Mouse (Mus musculus) forebrain, embryonic 11.5 days (tissue): ENCODE measurements around the gene Tsga10. TPM values are rescaled to one million over a fixed set of nuclear protein-coding genes. Genes with fewer than 3 reads are reported as not detected.

Experiments used
- ATAC-seq: fragments of 200-750 bp; cut with Nextera tagmentation; replicated peaks from 2 replicates; pipeline ENCODE4 v1.8.0; 2017; ENCODE audit warnings: moderate TSS enrichment; ENCODE audit not compliant: low FRiP score
- DNase-seq: peaks from one replicate; pipeline ENCODE4 v3.0.0-alpha.2; 2017; ENCODE audit warnings: low spot score
- H3K27ac ChIP-seq: fragments of 300-500 bp; sonication (generic); 2 replicates; pipeline ENCODE4 v1.5.1; 2014; ENCODE audit warnings: low read depth, low read length
- H3K27me3 ChIP-seq: fragments of 300-500 bp; sonication (generic); 2 replicates; pipeline ENCODE4 v1.6.1; 2014; ENCODE audit warnings: mild to moderate bottlenecking, low read length, mixed read lengths; ENCODE audit not compliant: control insufficient read depth, insufficient read depth
- H3K36me3 ChIP-seq: fragments of 300-500 bp; sonication (generic); 2 replicates; pipeline ENCODE4 v1.6.1; 2014; ENCODE audit warnings: mild to moderate bottlenecking, low read length, moderate library complexity, mixed read lengths; ENCODE audit not compliant: control insufficient read depth, insufficient read depth
- H3K4me1 ChIP-seq: fragments of 300-500 bp; sonication (generic); replicated peaks from 2 replicates; pipeline ENCODE4 v1.6.1; 2014; ENCODE audit warnings: low read length, mixed read lengths; ENCODE audit not compliant: control insufficient read depth, insufficient read depth
- H3K4me2 ChIP-seq: fragments of 300-500 bp; sonication (generic); 2 replicates; pipeline ENCODE4 v1.6.1; 2014; ENCODE audit warnings: low read depth, mild to moderate bottlenecking, low read length, moderate library complexity, mixed read lengths; ENCODE audit not compliant: severe bottlenecking
- H3K4me3 ChIP-seq: fragments of 300-500 bp; sonication (generic); 2 replicates; pipeline ENCODE4 v1.5.1; 2014; ENCODE audit warnings: low read depth, low read length
- H3K9ac ChIP-seq: fragments of 300-500 bp; sonication (generic); 2 replicates; pipeline ENCODE4 v1.6.1; 2014; ENCODE audit warnings: low read length
- H3K9me3 ChIP-seq: fragments of 300-500 bp; sonication (generic); 2 replicates; pipeline ENCODE4 v1.6.1; 2016; ENCODE audit warnings: low read length, mixed read lengths; ENCODE audit not compliant: control insufficient read depth
- WGBS: fragments of 180-500 bp; shearing (Covaris S2); extraction: QIAGEN DNeasy Blood & Tissue Kit; methylation state at CpG from one replicate; pipeline ENCODE4 v1.1.7; 2014; 5-methylcytosine and 5-hydroxymethylcytosine counted together
- polyA plus RNA-seq: library from polyadenylated mRNA; unstranded; fragments of >200 nt; fragmentation: Nextera tagmentation; extraction: Ambion mirVana; gene quantifications from 2 replicates; pipeline ENCODE4 v1.2.1, GENCODE M21; 2014

Tsga10 gene
- polyA plus RNA-seq, 1 experiment from 2014 or later: 14.2 TPM

DNA sequence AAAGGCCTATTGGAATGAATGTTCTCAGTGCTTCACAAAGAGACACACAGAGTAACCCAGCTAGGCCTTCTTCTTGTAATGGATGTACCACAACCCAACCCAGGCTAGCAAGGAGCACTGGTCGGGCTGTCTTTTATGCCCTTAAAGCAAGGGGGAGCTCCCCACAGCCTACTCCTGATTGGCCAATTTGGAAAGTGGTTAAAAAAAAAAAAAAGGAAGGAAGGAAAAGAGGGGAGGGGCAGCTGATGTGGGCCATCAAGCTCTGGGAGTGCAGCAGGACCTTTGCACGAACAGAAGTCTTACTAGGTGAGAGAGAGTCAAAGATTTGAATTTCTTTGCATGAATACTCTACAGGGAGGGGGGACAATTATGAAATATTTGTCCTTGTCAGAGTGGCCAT lies 127.3 kb downstream of the Tsga10 start:
- DNase-seq (no peak), ATAC-seq (no peak)
- Histone ChIP-seq H3K9ac (no peak overlapping the region), H3K27ac (no peak overlapping the region), H3K27me3 (no peaks in the 10 kb centered on the region), H3K4me1 (no peaks in the 10 kb centered on the region), H3K36me3 (no peaks in the 10 kb centered on the region), H3K9me3 (no peaks in the 10 kb centered on the region), H3K4me3 (no peak overlapping the region), H3K4me2 (no peak overlapping the region)
- WGBS: 70% methylated on average over 2 of the region's 2 CpGs

- H3K9ac ChIP-seq: no peak overlapping the region
- no peaks in the 10 kb centered on the region for H3K27me3 ChIP-seq
- H3K27ac ChIP-seq: no peak overlapping the region
- H3K4me2 ChIP-seq: no peak overlapping the region
- ATAC-seq (no peak), DNase-seq (no peak)
- no peak overlapping the region for H3K4me3 ChIP-seq
- H3K9me3 ChIP-seq: no peaks in the 10 kb centered on the region
- H3K4me1 ChIP-seq: no peaks in the 10 kb centered on the region
- H3K36me3 ChIP-seq: no peaks in the 10 kb centered on the region
- 85% methylated on average over 4 of the region's 4 CpGs for WGBS
These were observed 129.2 kb downstream of the Tsga10 start for GRCm38 (mm10) chr1:37737045-37737444.

DNA sequence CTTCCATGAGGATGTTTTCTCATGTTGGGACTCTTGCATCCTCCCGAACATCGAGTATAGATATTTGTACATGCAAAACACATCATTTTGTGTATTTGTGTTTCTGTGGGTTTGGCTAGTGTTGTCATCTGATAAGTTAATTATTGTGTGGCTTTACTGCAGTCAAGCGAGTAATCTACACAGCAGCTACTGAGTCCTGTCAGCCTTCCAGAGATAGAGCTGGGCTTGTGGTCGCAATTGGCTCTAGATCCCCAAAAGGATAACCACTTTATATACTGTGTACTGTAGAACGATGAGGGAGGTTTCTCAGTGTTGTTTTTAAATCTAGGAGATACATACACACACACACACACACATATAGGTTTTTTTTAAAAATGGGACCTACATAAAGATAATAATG lies 130.3 kb downstream of the Tsga10 start:
- ATAC-seq (no peak), DNase-seq (no peak)
- Histone ChIP-seq H3K4me1 (no peaks in the 10 kb centered on the region), H3K27ac (no peak overlapping the region), H3K9me3 (no peaks in the 10 kb centered on the region), H3K36me3 (no peaks in the 10 kb centered on the region), H3K27me3 (no peaks in the 10 kb centered on the region), H3K4me3 (no peak overlapping the region), H3K9ac (no peak overlapping the region), H3K4me2 (no peak overlapping the region)
- WGBS: 94% methylated on average over 5 of the region's 5 CpGs

DNA sequence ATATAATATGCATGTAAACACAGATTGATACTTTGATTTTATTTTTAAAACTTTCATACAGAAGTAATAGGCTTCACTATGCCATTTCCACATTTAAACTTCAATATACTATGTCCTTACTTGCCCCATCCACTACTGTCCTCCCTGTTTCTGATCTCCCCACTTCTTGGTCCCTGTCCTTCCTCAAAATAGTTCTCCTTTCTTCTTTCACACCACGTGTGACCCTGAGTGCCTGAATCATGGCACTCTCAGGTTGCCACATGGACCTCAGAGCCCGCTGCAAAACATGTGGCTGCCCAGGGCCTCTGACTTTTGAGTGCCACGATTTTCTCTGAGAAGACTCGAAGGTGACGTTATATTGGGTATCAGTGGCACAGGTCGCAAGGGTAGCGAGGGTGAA lies 131.4 kb downstream of the Tsga10 start:
- Histone ChIP-seq H3K9ac (no peak overlapping the region), H3K36me3 (no peaks in the 10 kb centered on the region), H3K4me3 (no peak overlapping the region), H3K9me3 (no peaks in the 10 kb centered on the region), H3K27ac (no peak overlapping the region), H3K27me3 (no peaks in the 10 kb centered on the region), H3K4me1 (no peaks in the 10 kb centered on the region), H3K4me2 (no peak overlapping the region)
- 76% methylated on average over 7 of the region's 7 CpGs for WGBS
- no peak for DNase-seq
- ATAC-seq: no peak

DNA sequence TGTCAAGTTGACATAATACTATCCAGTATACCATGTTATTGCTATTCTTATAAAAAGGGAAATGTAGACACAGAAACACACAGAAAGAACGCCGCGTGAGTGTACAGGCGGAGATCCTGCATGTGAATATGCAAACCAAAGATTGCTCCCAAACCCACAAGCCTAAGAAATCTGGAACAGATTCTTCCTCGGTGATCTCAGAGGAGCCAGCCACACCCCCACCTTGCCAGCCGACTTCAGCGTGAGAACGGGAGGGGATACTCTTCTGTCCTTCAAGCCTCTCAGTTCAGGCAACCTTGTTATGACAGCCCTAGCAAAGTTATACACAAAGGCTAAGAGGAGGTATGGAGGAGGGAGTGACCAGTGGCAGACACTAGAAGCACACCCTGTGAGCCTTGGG lies 136.9 kb downstream of the Tsga10 start:
- Histone ChIP-seq H3K4me1 (no peaks in the 10 kb centered on the region), H3K9me3 (no peaks in the 10 kb centered on the region), H3K9ac (no peak overlapping the region), H3K4me3 (no peak overlapping the region), H3K27ac (no peak overlapping the region), H3K4me2 (no peak overlapping the region), H3K27me3 (no peaks in the 10 kb centered on the region), H3K36me3 (no peaks in the 10 kb centered on the region)
- 91% methylated on average over 8 of the region's 8 CpGs for WGBS
- DNase-seq: no peak
- no peak for ATAC-seq

DNA sequence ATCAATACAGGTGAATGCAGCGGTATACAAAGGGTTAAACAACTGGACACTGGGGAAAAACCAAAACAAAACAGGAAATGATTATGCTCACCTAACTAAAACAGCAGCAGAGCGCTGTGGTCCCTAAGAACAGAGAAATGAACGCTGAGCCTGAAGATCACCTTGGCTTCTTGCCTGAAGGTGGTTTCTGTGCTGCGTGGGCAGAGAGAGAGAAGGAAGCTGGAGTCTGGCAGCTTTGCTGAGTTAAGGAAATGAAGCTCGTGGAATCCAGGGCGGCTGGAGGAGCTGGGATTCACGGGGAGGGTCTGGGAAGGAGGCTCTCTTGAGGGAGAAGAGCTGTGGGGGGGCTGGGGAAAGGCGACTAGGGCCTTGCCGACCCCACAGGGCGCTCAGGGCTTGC lies 138.2 kb downstream of the Tsga10 start:
- no peaks in the 10 kb centered on the region for H3K9me3 ChIP-seq
- H3K4me1 ChIP-seq: no peaks in the 10 kb centered on the region
- 70% methylated on average over 10 of the region's 10 CpGs for WGBS
- no peaks in the 10 kb centered on the region for H3K27me3 ChIP-seq
- no peak overlapping the region for H3K27ac ChIP-seq
- no peak overlapping the region for H3K9ac ChIP-seq
- ATAC-seq (no peak), DNase-seq (no peak)
- no peak overlapping the region for H3K4me2 ChIP-seq
- no peak overlapping the region for H3K4me3 ChIP-seq
- no peaks in the 10 kb centered on the region for H3K36me3 ChIP-seq

DNA sequence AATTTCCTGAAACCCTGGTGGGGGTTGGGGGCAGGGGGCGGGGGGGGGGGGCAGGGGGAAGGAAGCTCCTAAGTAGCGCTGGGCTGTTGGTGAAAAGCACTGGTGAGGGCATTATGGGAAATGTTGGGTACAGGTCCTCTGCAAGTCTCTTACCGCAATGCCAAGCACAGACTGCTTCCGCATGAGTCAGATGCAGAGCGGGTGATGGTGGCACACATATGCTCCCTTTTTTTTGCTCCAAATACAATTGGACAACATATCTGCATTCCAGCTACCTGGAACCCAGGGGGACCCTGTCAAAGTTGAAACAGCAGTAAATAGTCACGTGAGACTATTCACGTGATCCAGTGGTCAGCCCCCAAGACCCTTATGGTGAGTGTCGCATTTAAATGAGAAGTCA lies 139.0 kb downstream of the Tsga10 start:
- ATAC-seq: no peak
- DNase-seq: no peak
- H3K27ac ChIP-seq: no peak overlapping the region
- WGBS: 91% methylated on average over 7 of the region's 8 CpGs
- H3K9me3 ChIP-seq: no peaks in the 10 kb centered on the region
- H3K4me1 ChIP-seq: no peaks in the 10 kb centered on the region
- H3K4me2 ChIP-seq: no peak overlapping the region
- no peaks in the 10 kb centered on the region for H3K27me3 ChIP-seq
- no peaks in the 10 kb centered on the region for H3K36me3 ChIP-seq
- no peak overlapping the region for H3K9ac ChIP-seq
- no peak overlapping the region for H3K4me3 ChIP-seq

DNA sequence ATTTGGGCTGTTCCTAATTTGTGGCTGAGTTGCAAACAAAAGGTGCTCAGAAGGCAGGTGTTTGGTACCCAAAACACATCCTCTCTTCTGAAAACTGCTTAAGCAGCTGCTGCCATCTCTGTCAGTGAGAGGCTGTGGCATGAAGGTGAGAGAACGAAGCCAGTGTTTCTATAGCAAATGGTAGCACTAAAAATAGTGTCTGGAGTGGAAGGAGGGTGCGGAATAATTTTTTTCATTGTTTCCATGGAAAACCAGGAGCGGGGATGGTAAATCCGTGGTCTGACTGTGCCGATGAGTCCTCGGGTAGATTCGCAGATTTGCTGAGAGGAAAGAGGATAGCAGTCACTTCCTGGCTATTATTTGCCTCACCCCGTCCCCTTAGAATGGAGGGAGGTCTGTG lies 139.8 kb downstream of the Tsga10 start:
- Histone ChIP-seq H3K4me1 (no peaks in the 10 kb centered on the region), H3K4me3 (no peak overlapping the region), H3K36me3 (no peaks in the 10 kb centered on the region), H3K4me2 (no peak overlapping the region), H3K27ac (no peak overlapping the region), H3K9ac (no peak overlapping the region), H3K27me3 (no peaks in the 10 kb centered on the region), H3K9me3 (no peaks in the 10 kb centered on the region)
- ATAC-seq (no peak), DNase-seq (no peak)
- WGBS: 86% methylated on average over 8 of the region's 8 CpGs

- WGBS: 70% methylated on average over 12 of the region's 12 CpGs
- no peak for ATAC-seq
- no peak overlapping the region for H3K9ac ChIP-seq
- 0 out of 2 replicates have a peak, but pooled peaks cover 3% of the 10 kb centered on the region for H3K27me3 ChIP-seq
- no peaks in the 10 kb centered on the region for H3K4me1 ChIP-seq
- no peak overlapping the region for H3K4me2 ChIP-seq
- no peak overlapping the region for H3K4me3 ChIP-seq
- H3K27ac ChIP-seq: no peak overlapping the region
- H3K36me3 ChIP-seq: no peaks in the 10 kb centered on the region
- no peak for DNase-seq
- no peaks in the 10 kb centered on the region for H3K9me3 ChIP-seq
These were observed 140.3 kb downstream of the Tsga10 start for GRCm38 (mm10) chr1:37725880-37726279.
